Mouse (Mus musculus): ENCODE measurements around the gene Ptprg.

Gene Ptprg

GRCm38 (mm10) chr14:12163196-12163595 is 609.9 kb downstream of the Ptprg start:
- no peak for ATAC-seq (ENCODE audit: insufficient number of reproducible peaks, low FRiP score, low TSS enrichment)

GRCm38 (mm10) chr14:12167215-12167614 is 613.9 kb downstream of the Ptprg start:
- ATAC-seq (ENCODE audit: insufficient number of reproducible peaks, low FRiP score, low TSS enrichment), result no peak

- ATAC-seq (ENCODE audit: insufficient number of reproducible peaks, low FRiP score, low TSS enrichment), result no peak
Measured at GRCm38 (mm10) chr14:12167651-12168050, 614.3 kb downstream of the Ptprg start.

- 0 out of 2 replicates have a peak, but pooled peaks have one; percentile 47 for ATAC-seq (ENCODE audit: insufficient number of reproducible peaks, low FRiP score, low TSS enrichment)
Measured at GRCm38 (mm10) chr14:12177436-12177835, 624.1 kb downstream of the Ptprg start.

- no peak for ATAC-seq (ENCODE audit: insufficient number of reproducible peaks, low FRiP score, low TSS enrichment)
Measured at GRCm38 (mm10) chr14:12178645-12179044, 625.3 kb downstream of the Ptprg start.

GRCm38 (mm10) chr14:12180116-12180515 is 626.8 kb downstream of the Ptprg start:
- ATAC-seq (ENCODE audit: insufficient number of reproducible peaks, low FRiP score, low TSS enrichment), result no peak

GRCm38 (mm10) chr14:12185040-12185439 is 631.7 kb downstream of the Ptprg start:
- ATAC-seq (ENCODE audit: insufficient number of reproducible peaks, low FRiP score, low TSS enrichment), result no peak

GRCm38 (mm10) chr14:12188352-12188751 is 635.0 kb downstream of the Ptprg start:
- ATAC-seq (ENCODE audit: insufficient number of reproducible peaks, low FRiP score, low TSS enrichment), result no peak

- no peak for ATAC-seq (ENCODE audit: insufficient number of reproducible peaks, low FRiP score, low TSS enrichment)
Measured at GRCm38 (mm10) chr14:12189266-12189665, 635.9 kb downstream of the Ptprg start.

- ATAC-seq (ENCODE audit: insufficient number of reproducible peaks, low FRiP score, low TSS enrichment), result no peak
Measured at GRCm38 (mm10) chr14:12189717-12190600, 636.6 kb downstream of the Ptprg start.

- ATAC-seq (ENCODE audit: insufficient number of reproducible peaks, low FRiP score, low TSS enrichment), result no peak
Measured at GRCm38 (mm10) chr14:12191076-12191475, 637.7 kb downstream of the Ptprg start.

- ATAC-seq (ENCODE audit: insufficient number of reproducible peaks, low FRiP score, low TSS enrichment), result no peak
Measured at GRCm38 (mm10) chr14:12198735-12199134, 645.4 kb downstream of the Ptprg start.

GRCm38 (mm10) chr14:12199956-12200950 is 646.9 kb downstream of the Ptprg start:
- peak; percentile 77; the same call in 1 of the 2 replicates for ATAC-seq (ENCODE audit: insufficient number of reproducible peaks, low FRiP score, low TSS enrichment)

GRCm38 (mm10) chr14:12202214-12202613 is 648.9 kb downstream of the Ptprg start:
- ATAC-seq (ENCODE audit: insufficient number of reproducible peaks, low FRiP score, low TSS enrichment), result no peak

GRCm38 (mm10) chr14:12203081-12203480 is 649.7 kb downstream of the Ptprg start:
- ATAC-seq (ENCODE audit: insufficient number of reproducible peaks, low FRiP score, low TSS enrichment), result no peak

- no peak for ATAC-seq (ENCODE audit: insufficient number of reproducible peaks, low FRiP score, low TSS enrichment)
Measured at GRCm38 (mm10) chr14:12206138-12206537, 652.8 kb downstream of the Ptprg start.

GRCm38 (mm10) chr14:12208554-12208953 is 655.2 kb downstream of the Ptprg start:
- no peak for ATAC-seq (ENCODE audit: insufficient number of reproducible peaks, low FRiP score, low TSS enrichment)

GRCm38 (mm10) chr14:12218544-12219150 is 665.3 kb downstream of the Ptprg start:
- ATAC-seq (ENCODE audit: insufficient number of reproducible peaks, low FRiP score, low TSS enrichment), result no peak

- no peak for ATAC-seq (ENCODE audit: insufficient number of reproducible peaks, low FRiP score, low TSS enrichment)
Measured at GRCm38 (mm10) chr14:12219877-12220276, 666.5 kb downstream of the Ptprg start.

- no peak for ATAC-seq (ENCODE audit: insufficient number of reproducible peaks, low FRiP score, low TSS enrichment)
Measured at GRCm38 (mm10) chr14:12220540-12220939, 667.2 kb downstream of the Ptprg start.

Data from cerebellum, adult (tissue).